Mouse (Mus musculus): Measurements from ENCODE around the gene Cenpf. TPM values are rescaled to one million over a fixed set of nuclear protein-coding genes. Genes with fewer than 3 reads are reported as not detected.

Gene Cenpf
- polyA plus RNA-seq, 2 experiments = 12.0 to 43.2 TPM

DNA sequence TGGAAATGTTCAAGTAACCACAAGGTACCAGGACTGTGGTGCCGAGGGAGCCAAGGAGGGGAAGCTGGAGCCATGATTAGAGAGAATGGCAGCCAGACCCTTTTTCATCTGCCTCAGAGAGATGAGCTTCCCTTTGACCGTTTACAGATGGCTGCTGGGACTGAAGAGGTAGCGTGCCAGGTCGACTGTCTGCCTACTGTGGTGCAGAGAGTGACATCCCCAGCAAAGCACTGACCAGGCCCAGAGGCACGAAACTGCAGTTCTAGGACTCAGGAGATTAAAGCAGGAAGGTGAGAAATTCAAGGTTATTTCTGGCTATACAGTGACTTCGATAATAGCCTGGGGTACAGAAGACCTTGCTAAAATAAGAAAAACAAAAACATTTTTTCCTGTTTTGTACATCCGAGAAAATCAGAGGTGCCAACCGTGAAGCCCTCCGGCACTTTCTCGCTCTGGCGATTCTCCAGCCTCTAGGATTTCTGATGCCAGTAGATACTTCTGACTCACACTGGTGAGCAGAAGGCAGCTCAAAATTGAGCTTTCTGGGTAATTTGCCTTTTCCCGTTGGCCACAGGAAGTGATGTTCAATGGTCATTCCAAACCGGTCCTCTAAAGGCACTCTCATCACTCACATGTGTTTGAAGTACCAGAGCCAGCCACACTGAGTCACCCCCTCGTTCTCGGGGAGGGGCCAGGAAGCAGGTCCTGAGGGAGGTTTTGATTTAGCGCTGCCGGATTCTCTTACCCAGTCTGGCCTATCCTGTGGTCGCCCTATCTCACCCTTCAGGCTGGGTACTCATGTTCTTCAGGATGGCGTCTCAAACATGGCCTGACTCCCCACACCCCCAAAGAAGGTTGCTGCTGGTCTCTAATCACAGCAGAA lies 28.3 kb upstream of the Cenpf start:
- H3K9ac ChIP-seq (replicated peaks) = no peak overlapping the region
- no peaks in the 10 kb centered on the region for H3K27me3 ChIP-seq (ENCODE audit: control insufficient read depth, insufficient read depth, low read length)
- no peak overlapping the region for H3K4me3 ChIP-seq (ENCODE audit: insufficient read depth in 1 of 2, low read depth in 2 of 2, low read length in 2 of 2)
- H3K27ac ChIP-seq = no peak overlapping the region
- DNase-seq (ENCODE audit: low read depth in 3 of 3, low spot score in 3 of 3) = no peak
- 0 out of 2 replicates have a peak, but pooled peaks cover 3% of the 10 kb centered on the region for H3K9me3 ChIP-seq (ENCODE audit: control insufficient read depth, low read length)
- no peaks in the 10 kb centered on the region for H3K36me3 ChIP-seq (replicated peaks; ENCODE audit: control insufficient read depth, insufficient read depth, low read depth)
- no peak for ATAC-seq (ENCODE audit: insufficient read depth)
- no peaks in the 10 kb centered on the region for H3K4me1 ChIP-seq (replicated peaks; ENCODE audit: control insufficient read depth in 2 of 2, insufficient read depth in 2 of 2, low read length in 1 of 2)
- H3K4me2 ChIP-seq (ENCODE audit: low read depth) = no peak overlapping the region
- no peak for TF ChIP-seq EP300 (IDR thresholded peaks at IDR 0.05; ENCODE audit: low read depth)
- no peak for TF ChIP-seq CTCF (IDR thresholded peaks at IDR 0.05; ENCODE audit: low read depth)
- 38% methylated on average over 19 of the region's 19 CpGs for WGBS (ENCODE audit: insufficient replicate concordance)

DNA sequence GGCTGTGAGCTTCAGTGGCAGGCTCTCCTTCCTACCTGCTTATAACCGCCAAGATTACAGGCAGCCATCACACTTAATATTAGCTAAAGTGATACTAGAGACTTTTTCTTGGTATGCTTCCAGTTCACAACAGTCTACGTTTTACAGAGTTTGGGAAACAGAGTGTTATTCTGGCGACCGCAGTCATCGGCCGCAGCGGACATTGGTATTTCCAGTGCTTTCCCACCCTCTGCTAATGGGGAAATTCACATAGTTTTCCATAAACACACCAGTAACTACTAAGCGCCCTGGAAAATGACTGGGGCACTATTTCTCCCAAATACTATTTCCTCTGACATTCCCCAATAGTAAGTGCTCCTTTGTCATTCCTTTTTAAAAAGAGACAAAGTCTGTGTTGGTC lies 21.1 kb upstream of the Cenpf start:
- WGBS (ENCODE audit: insufficient replicate concordance) = 62% methylated on average over 8 of the region's 8 CpGs
- Histone ChIP-seq H3K4me1 (replicated peaks; ENCODE audit: control insufficient read depth in 2 of 2, insufficient read depth in 2 of 2, low read length in 1 of 2) (no peaks in the 10 kb centered on the region), H3K4me2 (ENCODE audit: low read depth) (no peak overlapping the region), H3K36me3 (replicated peaks; ENCODE audit: control insufficient read depth, insufficient read depth, low read depth) (no peaks in the 10 kb centered on the region), H3K9me3 (ENCODE audit: control insufficient read depth, low read length) (no peaks in the 10 kb centered on the region), H3K9ac (replicated peaks) (no peak overlapping the region), H3K4me3 (ENCODE audit: insufficient read depth in 1 of 2, low read depth in 2 of 2, low read length in 2 of 2) (no peak overlapping the region), H3K27ac (no peak overlapping the region), H3K27me3 (ENCODE audit: control insufficient read depth, insufficient read depth, low read length) (no peaks in the 10 kb centered on the region)
- DNase-seq (ENCODE audit: low read depth in 3 of 3, low spot score in 3 of 3) = no peak
- ATAC-seq (ENCODE audit: insufficient read depth) = no peak
- TF ChIP-seq CTCF (IDR thresholded peaks at IDR 0.05; ENCODE audit: low read depth) (no peak), EP300 (IDR thresholded peaks at IDR 0.05; ENCODE audit: low read depth) (no peak)

DNA sequence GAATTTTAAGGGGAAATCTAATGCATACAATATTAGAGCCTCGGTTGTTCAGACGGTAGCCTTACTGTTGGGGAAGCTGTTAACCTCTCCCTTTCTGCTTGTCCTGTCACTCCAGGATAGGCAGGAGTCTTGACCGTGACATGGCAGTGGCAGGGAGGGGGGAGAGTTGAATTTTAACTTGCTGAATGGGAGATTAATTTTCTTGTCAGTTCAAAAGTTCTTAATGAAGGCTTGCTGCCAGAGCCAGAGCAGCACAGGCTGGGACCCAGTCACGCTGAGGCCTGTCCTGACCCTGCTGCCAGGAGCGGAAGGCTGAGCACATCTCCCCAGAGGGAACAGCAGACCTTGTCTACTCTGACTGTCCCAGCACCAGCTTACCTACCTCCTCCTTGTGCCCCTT lies 19.5 kb upstream of the Cenpf start:
- no peak overlapping the region for H3K27ac ChIP-seq
- no peak overlapping the region for H3K9ac ChIP-seq (replicated peaks)
- no peaks in the 10 kb centered on the region for H3K4me1 ChIP-seq (replicated peaks; ENCODE audit: control insufficient read depth in 2 of 2, insufficient read depth in 2 of 2, low read length in 1 of 2)
- H3K27me3 ChIP-seq (ENCODE audit: control insufficient read depth, insufficient read depth, low read length) = no peaks in the 10 kb centered on the region
- TF ChIP-seq CTCF (IDR thresholded peaks at IDR 0.05; ENCODE audit: low read depth) (no peak), EP300 (IDR thresholded peaks at IDR 0.05; ENCODE audit: low read depth) (no peak)
- no peak overlapping the region for H3K4me3 ChIP-seq (ENCODE audit: insufficient read depth in 1 of 2, low read depth in 2 of 2, low read length in 2 of 2)
- no peak overlapping the region for H3K4me2 ChIP-seq (ENCODE audit: low read depth)
- H3K36me3 ChIP-seq (replicated peaks; ENCODE audit: control insufficient read depth, insufficient read depth, low read depth) = no peaks in the 10 kb centered on the region
- no peak for ATAC-seq (ENCODE audit: insufficient read depth)
- H3K9me3 ChIP-seq (ENCODE audit: control insufficient read depth, low read length) = no peaks in the 10 kb centered on the region
- no peak for DNase-seq (ENCODE audit: low read depth in 3 of 3, low spot score in 3 of 3)
- 41% methylated on average over 5 of the region's 5 CpGs for WGBS (ENCODE audit: insufficient replicate concordance)

GRCm38 (mm10) chr1:189707014-189707413 lies 19.1 kb upstream of the Cenpf start:
- Histone ChIP-seq H3K9ac (replicated peaks) (no peak overlapping the region), H3K27ac (no peak overlapping the region), H3K4me3 (ENCODE audit: insufficient read depth in 1 of 2, low read depth in 2 of 2, low read length in 2 of 2) (no peak overlapping the region), H3K27me3 (ENCODE audit: control insufficient read depth, insufficient read depth, low read length) (no peaks in the 10 kb centered on the region), H3K9me3 (ENCODE audit: control insufficient read depth, low read length) (no peaks in the 10 kb centered on the region), H3K36me3 (replicated peaks; ENCODE audit: control insufficient read depth, insufficient read depth, low read depth) (no peaks in the 10 kb centered on the region), H3K4me1 (replicated peaks; ENCODE audit: control insufficient read depth in 2 of 2, insufficient read depth in 2 of 2, low read length in 1 of 2) (no peaks in the 10 kb centered on the region), H3K4me2 (ENCODE audit: low read depth) (no peak overlapping the region)
- no peak for TF ChIP-seq CTCF (IDR thresholded peaks at IDR 0.05; ENCODE audit: low read depth)
- DNase-seq (ENCODE audit: low read depth in 3 of 3, low spot score in 3 of 3) = no peak
- no peak for ATAC-seq (ENCODE audit: insufficient read depth)

GRCm38 (mm10) chr1:189706040-189706645 lies 18.3 kb upstream of the Cenpf start:
- no peak overlapping the region for H3K27ac ChIP-seq
- 52% methylated on average over 12 of the region's 12 CpGs for WGBS (ENCODE audit: insufficient replicate concordance)

More at GRCm38 (mm10) chr1:189706040-189706645, 18.3 kb upstream of the Cenpf start:
- H3K9me3 ChIP-seq (ENCODE audit: control insufficient read depth, low read length) = no peaks in the 10 kb centered on the region
- no peaks in the 10 kb centered on the region for H3K27me3 ChIP-seq (ENCODE audit: control insufficient read depth, insufficient read depth, low read length)
- no peaks in the 10 kb centered on the region for H3K4me1 ChIP-seq (replicated peaks; ENCODE audit: control insufficient read depth in 2 of 2, insufficient read depth in 2 of 2, low read length in 1 of 2)
- DNase-seq (ENCODE audit: low read depth in 3 of 3, low spot score in 3 of 3) (no peak), ATAC-seq (ENCODE audit: insufficient read depth) (no peak)
- H3K36me3 ChIP-seq (replicated peaks; ENCODE audit: control insufficient read depth, insufficient read depth, low read depth) = no peaks in the 10 kb centered on the region
- H3K4me3 ChIP-seq (ENCODE audit: insufficient read depth in 1 of 2, low read depth in 2 of 2, low read length in 2 of 2) = no peak overlapping the region
- H3K4me2 ChIP-seq (ENCODE audit: low read depth) = no peak overlapping the region
- H3K9ac ChIP-seq (replicated peaks) = no peak overlapping the region
- no peak for TF ChIP-seq CTCF (IDR thresholded peaks at IDR 0.05; ENCODE audit: low read depth)
- TF ChIP-seq EP300 (IDR thresholded peaks at IDR 0.05; ENCODE audit: low read depth) = no peak

Measured in liver, embryonic 14.5 days (tissue).